Comparison of ENCODE assay signal across 10 mouse cellular contexts in genomic region chr5:113503276-113503675, GRCm38 (mm10). TPM values are rescaled to one million over a fixed set of nuclear protein-coding genes. Genes with fewer than 3 reads are reported as not detected.
A peak's percentile ranks its signal among the peaks of the same experiment; 100 is the strongest.
DNase-seq lines count a peak whose midpoint lies in the region; ATAC-seq lines count a peak whose summit lies in the region.
"Had no signal": no experiment of that assay in that cellular context is flagged by ENCODE, and none has a peak within 500 bp of the region (broad histone marks: within the 10 kb centered on the region; RNA-seq: fewer than 3 reads in every experiment).

No protein-coding gene starts in this region.

- no peak for DNase-seq in heart, adult 8-10 months (ENCODE audit: low spot score)
- DNase-seq in embryo, embryonic 10 days (ENCODE audit: low spot score), result peak; percentile 60
- DNase-seq in neural tube, embryonic 11.5 days (ENCODE audit: low spot score), result peak; percentile 68
- no peak for DNase-seq in thymus, postnatal 0 days (ENCODE audit: low spot score)
- DNase-seq in urinary bladder, adult 2 months (ENCODE audit: low spot score), result no peak
- no peak for DNase-seq in kidney, adult 11 months

- peak overlapping the region; percentile 72 for H3K9ac ChIP-seq in heart, embryonic 13.5 days
- H3K9ac ChIP-seq in hindbrain, embryonic 12.5 days, result 0 out of 2 replicates have a peak overlapping the region, but pooled peaks have one; percentile 23
- peak overlapping the region; percentile 35 for H3K9ac ChIP-seq in neural tube, embryonic 11.5 days (ENCODE audit: low read length)

- H3K9me3 ChIP-seq in heart, embryonic 13.5 days, result no peaks in the 10 kb centered on the region
- H3K9me3 ChIP-seq in hindbrain, embryonic 12.5 days (replicated peaks), result no peaks in the 10 kb centered on the region
- no peaks in the 10 kb centered on the region for H3K9me3 ChIP-seq in neural tube, embryonic 11.5 days (ENCODE audit: control insufficient read depth, low read length)
- H3K9me3 ChIP-seq: megakaryocyte, embryonic 14.5 days had no signal

- no peaks in the 10 kb centered on the region for H3K36me3 ChIP-seq in heart, embryonic 13.5 days
- no peaks in the 10 kb centered on the region for H3K36me3 ChIP-seq in hindbrain, embryonic 12.5 days
- H3K36me3 ChIP-seq in neural tube, embryonic 11.5 days (ENCODE audit: control insufficient read depth, insufficient read depth, low read length), result no peaks in the 10 kb centered on the region

- peak overlapping the region; percentile 84 for H3K27ac ChIP-seq in heart, embryonic 13.5 days (replicated peaks)
- peak overlapping the region; percentile 87 for H3K27ac ChIP-seq in hindbrain, embryonic 12.5 days
- H3K27ac ChIP-seq in neural tube, embryonic 11.5 days (ENCODE audit: low read depth, low read length), result peak overlapping the region; percentile 72

- H3K4me1 ChIP-seq in heart, embryonic 13.5 days, result peaks cover 48% of the 10 kb centered on the region
- peaks cover 39% of the 10 kb centered on the region for H3K4me1 ChIP-seq in hindbrain, embryonic 12.5 days
- peaks cover 16% of the 10 kb centered on the region for H3K4me1 ChIP-seq in neural tube, embryonic 11.5 days (ENCODE audit: control insufficient read depth, insufficient read depth, low read length)

- H3K27me3 ChIP-seq in heart, embryonic 13.5 days (replicated peaks), result no peaks in the 10 kb centered on the region; the same call in 1 of the 2 replicates
- H3K27me3 ChIP-seq in hindbrain, embryonic 12.5 days, result no peaks in the 10 kb centered on the region
- H3K27me3 ChIP-seq in neural tube, embryonic 11.5 days (ENCODE audit: control insufficient read depth, insufficient read depth, low read length), result no peaks in the 10 kb centered on the region

- WGBS in heart, embryonic 13.5 days, result 9% methylated on average over 10 of the region's 10 CpGs
- WGBS in hindbrain, embryonic 12.5 days, result 6% methylated on average over 10 of the region's 10 CpGs
- 9% methylated on average over 10 of the region's 10 CpGs for WGBS in neural tube, embryonic 11.5 days

- H3K4me3 ChIP-seq in heart, embryonic 13.5 days, result peak overlapping the region; percentile 21
- H3K4me3 ChIP-seq in hindbrain, embryonic 12.5 days, result no peak overlapping the region
- no peak overlapping the region for H3K4me3 ChIP-seq in neural tube, embryonic 11.5 days (ENCODE audit: low read depth, low read length)
- H3K4me3 ChIP-seq: megakaryocyte, embryonic 14.5 days had no signal

- ATAC-seq in heart, embryonic 13.5 days (ENCODE audit: extremely low read depth, insufficient number of reproducible peaks, low FRiP score, low TSS enrichment), result no peak
- ATAC-seq in hindbrain, embryonic 12.5 days (ENCODE audit: low FRiP score), result peak; percentile 54
- no peak for ATAC-seq in neural tube, embryonic 11.5 days (ENCODE audit: insufficient read depth, low FRiP score, low TSS enrichment)

- peak overlapping the region; percentile 57 for H3K4me2 ChIP-seq in heart, embryonic 13.5 days
- peak overlapping the region; percentile 34 for H3K4me2 ChIP-seq in hindbrain, embryonic 12.5 days (replicated peaks)
- peak overlapping the region; percentile 7; the same call in 1 of the 2 replicates for H3K4me2 ChIP-seq in neural tube, embryonic 11.5 days (ENCODE audit: low read depth)

RNA-seq across cellular contexts. Expression of gene Wscd2, which starts 13.1 kb away (rescaled TPM):
- 3.8 and 4.0 TPM in 2 replicates for polyA plus RNA-seq in heart, embryonic 13.5 days (2015; fragmentation: Nextera tagmentation; extraction: Ambion mirVana)
- total RNA-seq in heart, adult 8-10 months (2022), result under 1 TPM in 3 of 4 experiments, not detected in 1; 0.11 to 0.23 (median 0.16) TPM
- polyA plus RNA-seq in hindbrain, embryonic 12.5 days (2016; fragmentation: Nextera tagmentation; extraction: Ambion mirVana), result 13.5 and 14.1 TPM in 2 replicates
- 10.2 and 11.3 TPM in 2 replicates for polyA plus RNA-seq in neural tube, embryonic 11.5 days (2014; fragmentation: Nextera tagmentation; extraction: Ambion mirVana)
- 0.10 and 0.23 TPM in 2 replicates for polyA plus RNA-seq in thymus, postnatal 0 days (2015; fragmentation: Nextera tagmentation; extraction: Ambion mirVana)
- 23.5 and 29.6 TPM in 2 replicates for polyA plus RNA-seq in urinary bladder, adult 2 months (2012; rRNA removed)
- polyA plus RNA-seq: C2C12 had no signal

Comparison
In these comparisons a context has a peak if more than half of its experiments do, and no peak if none do; other contexts are left out.
1. H3K4me2 ChIP-seq: peak in every context shown above with its lines; median percentile 57 in heart, embryonic 13.5 days; 34 in hindbrain, embryonic 12.5 days; 7 in neural tube, embryonic 11.5 days.
2. DNase-seq: peak in embryo, embryonic 10 days (single experiment) and neural tube, embryonic 11.5 days (single experiment); none in heart, adult 8-10 months (single experiment), thymus, postnatal 0 days (single experiment), urinary bladder, adult 2 months (single experiment) and kidney, adult 11 months (single experiment).
3. Peak in every context shown above with its lines, with median percentiles within 50 percentile points of each other: H3K27ac ChIP-seq and H3K9ac ChIP-seq.